Mouse (Mus musculus) granulocyte monocyte progenitor cell, adult 5-6 weeks (primary cell): Measurements from ENCODE around the gene Ccl27a. TPM values are rescaled to one million over a fixed set of nuclear protein-coding genes. Genes with fewer than 3 reads are reported as not detected.

Experiments used
- ATAC-seq: replicated peaks from 2 replicates; pipeline ENCODE4 v1.8.0; 2016; ENCODE audit warnings: mild to moderate bottlenecking, moderate TSS enrichment, inconsistent platforms; ENCODE audit not compliant: poor library complexity, severe bottlenecking
- total RNA-seq, 2 experiments: library from RNA; stranded (forward) in 1 of 2; stranded (reverse) in 1 of 2; fragments of 200-712, 200-1000 nt in 1 of 2; fragments of >200 nt in 1 of 2; fragmentation: Nextera tagmentation in 1 of 2; gene quantifications; 2 replicates each; pipeline ENCODE4 v1.2.3; 2014 to 2017

Gene Ccl27a
- total RNA-seq, 2 experiments from 2014 or later, result 5.4 to 25.6 TPM

DNA sequence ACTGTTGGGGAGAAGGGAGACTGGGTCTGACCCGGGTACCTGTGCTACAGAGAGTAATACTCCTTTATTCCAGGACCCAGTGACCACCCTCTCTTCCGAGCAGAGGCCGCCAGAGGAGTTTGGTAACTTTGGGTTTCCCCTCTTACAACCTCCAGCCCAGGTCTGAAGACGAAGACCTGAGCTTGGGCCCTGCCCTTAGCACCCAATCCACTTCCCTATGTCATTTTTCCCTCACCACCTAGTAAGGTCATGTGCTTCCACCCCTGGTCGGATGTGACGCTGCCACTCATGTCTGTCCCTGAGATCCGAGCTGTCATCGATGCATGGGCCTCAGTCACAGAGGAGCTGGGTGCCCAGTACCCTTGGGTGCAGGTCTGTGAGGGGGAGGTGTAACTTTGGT is 17.6 kb downstream of the Ccl27a start:
- ATAC-seq, result no peak

DNA sequence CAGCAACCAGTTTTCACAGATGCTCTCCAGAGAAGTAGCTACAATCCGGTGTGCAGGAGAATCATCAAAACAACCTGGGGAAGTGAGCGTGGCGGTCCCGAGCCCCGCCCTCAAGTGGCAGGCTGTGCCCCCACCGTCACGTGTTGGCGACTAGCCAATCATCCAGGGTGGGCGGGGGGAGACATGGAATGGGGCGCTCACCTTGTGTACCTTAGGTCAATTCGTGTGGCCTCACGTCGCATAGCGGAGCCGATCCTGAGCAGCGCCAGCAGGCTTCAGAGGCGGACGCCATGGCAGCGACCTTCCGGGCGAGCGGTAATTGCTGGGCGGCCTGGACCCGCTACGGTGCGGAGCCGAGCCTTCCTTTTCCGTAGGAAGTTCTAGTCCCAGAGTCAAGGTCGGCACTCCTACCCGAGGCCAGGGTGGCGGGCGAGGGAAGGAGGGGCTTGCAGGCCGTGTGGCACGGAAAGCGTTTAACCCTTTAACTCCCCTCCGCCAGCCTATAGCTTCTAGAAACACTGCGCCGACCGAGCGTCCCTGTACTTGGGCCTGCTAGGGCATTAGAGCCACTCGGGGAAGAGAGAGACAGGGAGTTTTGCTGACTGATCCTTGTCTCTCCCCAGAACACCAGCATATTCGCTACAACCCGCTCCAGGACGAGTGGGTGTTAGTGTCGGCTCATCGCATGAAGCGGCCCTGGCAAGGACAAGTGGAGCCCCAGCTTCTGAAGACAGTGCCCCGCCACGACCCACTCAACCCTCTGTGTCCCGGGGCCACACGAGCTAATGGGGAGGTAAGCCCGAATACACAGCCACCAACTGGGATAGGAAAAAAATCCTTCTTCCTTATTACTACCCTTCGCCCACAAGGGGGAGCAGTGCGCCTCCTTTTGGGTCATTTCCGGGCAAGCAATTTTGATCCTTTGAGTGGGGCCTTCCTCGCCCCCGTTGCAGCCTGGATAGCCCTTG is 18.4 kb downstream of the Ccl27a start, which contains the start of gene Sigmar1:
Gene Sigmar1 (minus strand): TSS at position 820 of the 968 bp plus-strand sequence.
- ATAC-seq, result peak; percentile 72

DNA sequence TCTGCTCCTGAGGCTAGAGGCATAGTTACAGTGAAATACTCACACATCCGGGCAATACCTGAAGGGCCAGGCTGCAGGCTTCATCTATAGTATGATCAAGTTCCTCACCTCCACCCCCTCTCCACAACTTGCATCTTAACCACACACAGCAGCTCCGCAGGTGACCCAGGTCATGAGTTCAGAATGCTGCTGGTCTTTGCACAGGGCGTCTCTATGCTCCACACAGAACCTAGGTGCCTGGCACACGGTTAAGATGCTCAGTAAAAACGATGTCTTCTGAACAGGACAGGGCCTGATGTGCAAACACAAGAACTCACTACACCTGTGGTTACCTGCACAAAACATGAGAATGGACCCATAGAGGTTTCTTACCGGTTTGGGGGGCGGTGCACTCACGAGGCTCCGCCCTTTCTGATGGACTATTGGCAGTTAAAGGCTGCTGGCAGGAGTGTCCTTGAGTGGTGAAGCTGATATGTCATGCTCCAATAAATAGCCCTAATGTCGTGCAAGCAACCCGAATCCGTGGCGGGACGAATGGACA is 19.2 kb downstream of the Ccl27a start, which contains the start of gene Galt:
Gene Galt (plus strand): TSS at position 432 of the 541 bp plus-strand sequence.
- ATAC-seq, result peak; percentile 24

DNA sequence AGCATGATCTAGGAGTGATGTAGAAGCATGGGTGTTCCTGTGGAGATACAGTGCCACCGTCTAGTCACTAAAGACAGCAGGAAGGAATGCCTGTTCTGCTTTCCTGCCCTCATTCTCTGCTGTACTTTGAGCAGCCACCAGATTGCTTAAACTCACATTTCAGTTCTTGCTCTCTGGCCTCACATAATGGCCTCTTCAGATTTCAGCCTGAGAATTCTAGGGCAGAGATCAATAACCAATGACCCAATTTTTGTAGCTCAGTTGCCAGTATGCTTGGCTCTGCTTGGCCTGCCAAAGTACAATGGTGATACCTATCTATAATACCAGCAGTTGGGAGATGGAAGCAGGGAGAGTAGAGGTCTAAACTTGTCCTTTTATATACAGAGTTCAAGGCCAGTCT is 29.0 kb downstream of the Ccl27a start:
- ATAC-seq, result no peak

DNA sequence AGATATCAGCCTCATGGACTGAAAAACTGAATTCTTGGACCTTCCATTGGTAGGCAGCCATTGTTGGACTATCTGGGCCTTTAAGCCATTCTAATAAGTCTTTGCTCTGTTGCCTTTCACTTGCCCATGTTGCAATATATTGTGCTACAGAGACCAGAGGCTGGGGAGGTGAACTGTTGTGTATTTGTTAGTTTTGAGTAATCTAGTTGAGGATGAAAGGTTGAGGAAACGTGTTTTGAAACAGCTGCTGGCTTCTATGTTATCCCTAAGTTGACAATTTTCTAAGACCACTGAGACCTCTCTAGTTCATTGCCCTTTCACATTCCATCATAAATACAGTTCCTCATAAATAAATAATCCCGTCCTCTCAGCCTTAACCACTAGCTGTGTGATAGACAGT is 29.9 kb downstream of the Ccl27a start:
- no peak for ATAC-seq

DNA sequence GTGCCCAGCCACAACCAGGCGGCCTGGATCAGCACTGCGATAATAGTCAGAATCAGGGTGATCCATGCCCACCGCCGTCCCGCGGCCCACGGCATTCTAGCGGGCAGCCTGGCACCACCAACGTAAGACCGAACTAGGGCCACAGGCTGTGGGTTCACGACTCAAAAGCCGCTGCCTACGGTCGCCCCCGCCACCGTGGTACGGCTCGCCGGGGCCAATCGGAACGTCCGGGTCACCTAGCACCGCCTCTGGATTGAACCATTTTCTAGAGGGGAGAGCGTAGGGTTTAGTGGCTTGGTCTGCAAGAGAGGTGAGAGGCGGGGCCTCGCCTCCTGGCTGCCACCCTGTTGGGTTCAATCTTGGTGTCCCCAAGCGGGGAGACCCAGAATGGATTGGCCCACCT is 32.9 kb downstream of the Ccl27a start:
- ATAC-seq, result peak; percentile 84

DNA sequence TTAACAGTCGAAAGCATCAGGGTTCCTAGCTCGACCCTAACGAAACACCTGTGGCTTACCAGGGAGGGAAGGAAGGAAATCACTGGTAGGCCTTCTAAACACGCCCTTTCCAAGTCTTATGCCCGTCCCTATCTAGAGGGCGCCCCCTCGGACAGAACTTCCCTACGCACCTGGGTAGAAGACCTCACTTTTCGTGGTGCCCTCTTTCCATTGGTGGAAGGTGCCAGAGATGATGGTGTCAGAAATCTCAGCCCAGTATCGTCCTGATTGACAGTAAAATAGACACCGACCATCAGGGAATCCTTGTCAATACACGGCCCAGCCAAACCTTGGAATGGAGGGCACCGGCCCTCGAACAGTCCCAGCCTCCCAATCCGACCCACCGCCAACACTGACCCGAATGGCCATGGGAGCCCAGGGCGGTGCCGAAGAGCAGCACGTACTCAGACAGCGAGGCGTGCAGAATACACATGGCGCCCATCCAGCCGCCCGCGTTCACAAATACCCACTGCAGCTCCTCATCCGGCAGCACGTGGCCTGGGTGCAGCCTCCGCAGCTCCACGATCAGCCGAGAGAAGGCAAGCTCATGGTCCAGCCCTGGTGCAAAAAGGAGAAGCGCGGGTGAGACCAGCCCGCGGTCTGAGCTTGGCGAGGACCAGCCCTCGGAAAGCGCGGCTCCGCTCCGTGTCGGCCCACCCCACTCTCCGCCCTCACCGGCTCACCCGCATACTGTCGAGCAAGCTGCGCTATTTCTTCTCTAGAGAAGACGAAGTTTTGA is 33.5 kb downstream of the Ccl27a start:
- peak; percentile 70 for ATAC-seq

DNA sequence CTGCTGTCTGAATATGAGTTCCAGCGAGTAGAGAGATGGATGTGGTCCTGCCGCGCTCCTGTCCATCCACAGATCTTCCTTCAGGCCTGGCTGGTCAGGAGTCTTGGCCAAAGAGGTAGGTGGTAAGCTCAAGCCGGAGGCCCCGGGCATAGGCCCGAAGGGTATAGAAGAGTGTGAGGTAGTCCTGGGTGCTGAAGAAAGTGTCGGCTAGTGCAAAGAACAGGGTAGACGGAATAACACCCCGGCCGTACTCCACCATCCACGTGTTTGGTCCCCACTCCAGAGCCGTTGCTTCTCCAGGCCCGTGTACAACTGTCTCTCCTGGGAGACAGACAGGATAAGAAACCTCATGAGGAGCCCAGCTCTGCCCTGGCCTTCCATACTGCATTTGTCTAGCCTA is 34.8 kb downstream of the Ccl27a start:
- no peak for ATAC-seq

DNA sequence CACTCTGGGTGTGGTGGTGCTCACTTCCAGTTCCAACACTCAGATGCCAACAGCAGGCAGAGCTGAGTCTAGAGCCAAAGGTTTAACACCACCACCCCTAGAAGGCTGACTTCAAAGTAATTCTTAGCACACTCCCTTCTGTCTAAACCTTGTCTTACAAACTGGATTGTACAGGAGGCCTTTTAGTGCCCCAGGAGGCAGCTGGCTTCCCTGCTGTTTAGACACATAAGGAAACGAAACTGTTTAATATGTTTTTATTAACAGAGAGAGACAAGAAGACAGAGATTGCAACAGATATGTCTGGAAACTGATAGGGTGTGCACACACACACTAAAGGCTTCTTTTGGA is 35.8 kb downstream of the Ccl27a start:
- ATAC-seq, result peak; percentile 15; the same call in 1 of the 2 replicates

DNA sequence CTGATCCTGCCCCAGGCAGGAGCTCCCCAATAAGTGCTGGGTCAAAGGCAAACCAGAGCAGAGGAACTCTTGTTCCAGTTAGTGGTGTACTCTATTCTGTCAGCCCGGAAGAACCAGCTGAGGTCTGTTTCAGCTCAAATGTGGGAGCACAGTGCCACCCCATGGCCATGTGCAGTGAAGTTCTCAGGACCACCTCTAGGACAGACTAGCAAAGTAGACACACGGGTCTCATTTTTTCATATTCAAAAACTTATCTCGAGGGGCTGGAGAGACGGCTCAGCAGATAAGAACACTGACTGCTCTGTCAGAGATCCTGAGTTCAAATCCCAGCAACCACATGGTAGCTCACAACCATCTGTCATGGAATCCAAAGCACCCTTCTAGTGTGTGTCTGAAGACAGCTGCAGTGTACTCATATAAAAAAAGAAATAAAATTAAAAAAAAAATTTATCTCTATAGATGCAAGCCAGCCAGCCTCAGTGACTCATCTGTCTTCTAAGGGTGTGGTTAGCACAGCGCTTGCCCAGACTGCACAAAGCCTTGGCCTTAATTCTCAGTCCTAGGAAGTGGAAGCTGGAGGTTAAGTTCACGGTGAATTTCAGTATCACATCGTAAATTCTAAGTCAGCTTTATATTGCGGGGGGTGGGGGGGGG is 36.3 kb downstream of the Ccl27a start:
- ATAC-seq, result peak; percentile 48

DNA sequence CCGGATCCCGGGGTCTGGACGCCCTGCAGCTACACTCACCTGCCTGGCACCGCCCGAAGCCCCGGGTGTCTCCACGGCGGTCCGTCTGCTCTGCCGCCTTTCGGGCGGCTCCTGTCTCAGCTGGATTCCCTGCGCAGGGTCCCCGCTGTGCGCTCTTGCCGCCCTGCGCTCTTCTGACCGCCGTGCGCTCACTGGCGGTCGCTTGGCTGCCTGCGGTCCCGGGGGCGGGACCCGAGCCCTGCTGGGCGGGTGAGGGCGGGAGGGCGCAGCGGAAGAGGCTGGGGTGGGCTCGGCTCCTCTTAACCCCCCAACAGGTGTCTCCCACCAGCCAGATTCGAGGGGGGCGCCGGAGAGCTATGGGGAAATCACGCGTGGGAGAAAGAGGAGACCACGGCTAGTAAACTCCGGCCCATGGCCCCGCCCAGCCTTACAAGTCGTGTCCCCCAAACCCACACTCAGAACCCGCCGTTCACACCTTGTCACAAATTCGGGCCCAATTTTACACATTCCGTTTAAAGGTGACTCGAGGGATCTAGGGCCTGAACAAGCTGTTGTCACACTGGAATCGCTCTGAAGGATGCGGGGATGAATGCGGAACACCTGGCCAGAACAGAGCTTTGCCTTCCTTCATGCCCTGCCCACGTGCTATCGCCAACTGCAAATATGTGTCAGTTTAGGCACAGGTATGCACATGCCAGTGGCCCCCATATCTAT is 42.8 kb downstream of the Ccl27a start, which contains the start of gene Arid3c:
Gene Arid3c (minus strand): TSS at position 91 of the 714 bp plus-strand sequence.
- ATAC-seq, result peak; percentile 83

DNA sequence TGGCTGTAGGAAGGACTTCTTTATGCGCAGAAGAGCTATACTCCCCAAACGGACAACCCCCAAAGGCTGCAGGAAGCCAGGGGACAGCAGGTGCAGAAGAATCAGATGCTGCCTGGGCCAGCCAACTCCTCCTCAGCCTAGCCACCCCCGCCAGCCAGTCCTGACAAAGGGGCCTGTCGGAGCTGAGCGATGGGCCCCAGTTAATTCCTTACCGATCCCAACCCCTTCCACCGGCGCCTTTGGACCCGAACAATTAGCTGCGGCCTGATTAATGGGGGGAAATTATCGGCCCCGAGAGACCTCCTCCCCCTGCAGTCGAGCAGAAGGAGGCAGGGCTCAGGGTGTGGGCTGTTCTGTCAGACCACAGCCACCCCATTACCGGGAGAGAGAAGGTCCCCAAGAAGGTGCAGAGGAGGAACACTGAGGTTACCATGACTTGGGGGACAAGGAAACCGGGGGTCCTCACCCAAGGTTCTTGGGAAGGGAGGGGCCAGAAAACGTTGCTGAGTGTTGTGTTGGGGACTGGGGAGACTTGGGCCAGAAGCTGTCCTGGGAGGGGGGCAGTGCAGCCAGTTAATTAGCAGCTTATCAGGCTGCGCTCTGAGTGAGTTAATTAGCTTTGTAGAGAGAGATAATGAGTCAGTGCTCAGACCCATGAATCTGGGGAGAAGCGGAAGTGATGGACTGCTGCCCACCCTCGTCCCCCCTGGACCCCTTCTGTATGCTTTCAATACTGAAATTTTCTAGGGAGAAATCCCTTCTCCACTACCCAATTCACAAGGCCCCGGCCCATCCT is 47.0 kb downstream of the Ccl27a start:
- ATAC-seq, result no peak

DNA sequence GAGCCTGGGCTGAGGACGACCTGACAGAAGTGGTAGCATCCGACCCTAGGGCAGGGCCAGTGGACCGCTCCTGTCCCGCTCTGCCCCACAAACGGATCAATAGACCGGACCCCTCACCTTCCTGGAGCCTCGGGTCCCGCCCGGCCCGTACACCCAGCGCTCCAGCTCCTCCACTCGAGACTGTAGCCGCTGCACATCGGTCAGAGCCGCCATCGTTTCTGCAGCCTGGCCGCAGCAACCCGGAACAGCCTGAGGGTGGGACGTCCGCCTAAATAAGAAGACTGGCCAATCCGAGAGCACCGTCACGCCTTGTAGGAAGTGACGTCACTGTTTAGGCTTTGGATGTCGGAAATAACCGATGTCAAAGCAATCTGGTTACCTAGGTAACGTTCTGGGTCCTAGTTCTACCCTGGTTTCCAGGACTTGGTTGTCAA is 51.1 kb downstream of the Ccl27a start, which contains the start of gene Dctn3:
Gene Dctn3 (minus strand): TSS at position 253 of the 434 bp plus-strand sequence.
- ATAC-seq, result peak; percentile 98

Other genes starting within 250 kb of the Ccl27a start
- gene Fam219a, start 204.7 kb downstream of the Ccl27a start, total RNA-seq (2014; fragmentation: Nextera tagmentation), result 2.6 and 3.2 TPM in 2 replicates
- gene Fam219a, start 204.7 kb downstream of the Ccl27a start, total RNA-seq (2017), result 0.26 and 1.9 TPM in 2 replicates
- gene Dnaic1, start 204.5 kb downstream of the Ccl27a start, total RNA-seq (2014; fragmentation: Nextera tagmentation), result not detected in 2 replicates
- gene Dnaic1, start 204.5 kb downstream of the Ccl27a start, total RNA-seq (2017), result not detected in 2 replicates
- gene Enho, start 133.9 kb downstream of the Ccl27a start, total RNA-seq (2014; fragmentation: Nextera tagmentation), result not detected in 2 replicates
- gene Enho, start 133.9 kb downstream of the Ccl27a start, total RNA-seq (2017), result not detected in 2 replicates
- not detected in 2 replicates for gene Cntfr, start 77.2 kb downstream of the Ccl27a start, total RNA-seq (2014; fragmentation: Nextera tagmentation)
- gene Cntfr, start 77.2 kb downstream of the Ccl27a start, total RNA-seq (2017), result not detected in 2 replicates
- 66.9 and 71.4 TPM in 2 replicates for gene Il11ra1, start 74.3 kb downstream of the Ccl27a start, total RNA-seq (2014; fragmentation: Nextera tagmentation)
- gene Il11ra1, start 74.3 kb downstream of the Ccl27a start, total RNA-seq (2017), result 102 and 103 TPM in 2 replicates
- gene Rpp25l, start 60.7 kb downstream of the Ccl27a start, total RNA-seq (2014; fragmentation: Nextera tagmentation), result 23.0 and 45.3 TPM in 2 replicates
- 15.0 and 20.1 TPM in 2 replicates for gene Rpp25l, start 60.7 kb downstream of the Ccl27a start, total RNA-seq (2017)
- gene Dctn3, start 51.1 kb downstream of the Ccl27a start, total RNA-seq (2014; fragmentation: Nextera tagmentation), result 56.6 and 61.4 TPM in 2 replicates
- 45.6 and 72.8 TPM in 2 replicates for gene Dctn3, start 51.1 kb downstream of the Ccl27a start, total RNA-seq (2017)
- not detected in 2 replicates for gene Arid3c, start 43.1 kb downstream of the Ccl27a start, total RNA-seq (2014; fragmentation: Nextera tagmentation)
- not detected in 2 replicates for gene Arid3c, start 43.1 kb downstream of the Ccl27a start, total RNA-seq (2017)
- 26.7 and 27.2 TPM in 2 replicates for gene Galt, start 19.0 kb downstream of the Ccl27a start, total RNA-seq (2014; fragmentation: Nextera tagmentation)
- gene Galt, start 19.0 kb downstream of the Ccl27a start, total RNA-seq (2017), result 33.0 and 39.2 TPM in 2 replicates
- gene Sigmar1, start 18.1 kb downstream of the Ccl27a start, total RNA-seq (2014; fragmentation: Nextera tagmentation), result 46.7 and 68.6 TPM in 2 replicates
- gene Sigmar1, start 18.1 kb downstream of the Ccl27a start, total RNA-seq (2017), result 32.9 and 59.9 TPM in 2 replicates
- gene Gm21541, start 129.4 kb upstream of the Ccl27a start, total RNA-seq (2014; fragmentation: Nextera tagmentation), result not detected in 2 replicates
- gene Gm21541, start 129.4 kb upstream of the Ccl27a start, total RNA-seq (2017), result not detected in 2 replicates
- 1.8 TPM in 1 of 2 replicates, not detected in the other for gene Gm20878, start 167.3 kb upstream of the Ccl27a start, total RNA-seq (2014; fragmentation: Nextera tagmentation)
- gene Gm20878, start 167.3 kb upstream of the Ccl27a start, total RNA-seq (2017), result 0.21 and 0.82 TPM in 2 replicates
- 0.15 TPM in 1 of 2 replicates, not detected in the other for gene Fam205a4, start 191.8 kb upstream of the Ccl27a start, total RNA-seq (2014; fragmentation: Nextera tagmentation)
- gene Fam205a4, start 191.8 kb upstream of the Ccl27a start, total RNA-seq (2017), result not detected in 2 replicates